Mouse (Mus musculus) adipocyte (in vitro differentiated cells): Measurements from ENCODE around the gene Lck.

Source experiments
- DNase-seq: peaks from one replicate; pipeline ENCODE4 v3.0.0-alpha.2; 2016; ENCODE audit warnings: low spot score

The Lck gene

GRCm38 (mm10) chr4:129584884-129585608, 11.6 kb upstream of the Lck start:
- peak; percentile 20 for DNase-seq

- no peak for DNase-seq
Measured at GRCm38 (mm10) chr4:129584370-129584769, 10.9 kb upstream of the Lck start.

DNA sequence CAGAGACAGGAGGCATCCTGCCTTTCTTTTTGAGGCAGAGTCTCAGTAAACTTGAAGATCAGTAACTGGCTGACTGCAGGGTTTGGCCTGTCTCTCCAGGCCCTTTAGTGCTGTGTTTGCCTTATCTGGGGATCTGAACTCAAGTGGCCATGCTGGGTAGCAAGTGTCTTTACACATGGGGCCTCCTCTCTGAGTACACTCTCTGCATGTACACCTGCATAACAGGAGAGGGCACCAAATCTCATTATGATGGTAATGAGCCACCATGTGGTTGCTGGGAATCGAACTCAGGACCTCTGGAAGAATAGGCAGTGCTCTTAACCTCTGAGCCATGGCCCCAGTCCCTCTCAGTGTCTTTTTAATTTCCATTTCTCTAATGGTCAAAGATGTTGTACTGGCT, 8.8 kb upstream of the Lck start:
- no peak for DNase-seq

DNA sequence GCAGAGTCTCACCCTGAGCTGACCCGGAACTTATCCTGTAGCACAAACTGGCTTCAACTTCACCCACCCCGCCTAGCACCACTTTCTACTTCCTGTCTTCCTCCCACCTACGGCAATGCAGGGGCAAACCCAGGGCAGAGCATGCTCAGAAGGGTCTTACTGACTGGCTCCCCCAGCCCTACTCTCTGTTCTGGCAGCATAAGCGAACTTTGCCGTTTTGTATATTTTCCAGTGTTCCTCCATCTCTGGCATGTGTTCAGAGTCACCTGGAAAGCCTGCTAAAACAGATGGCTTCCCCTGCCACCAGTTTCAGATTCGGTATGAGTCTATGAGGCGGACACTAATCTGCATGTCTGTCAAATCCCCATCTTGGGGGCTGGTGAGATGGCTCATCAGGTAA, 6.9 kb upstream of the Lck start:
- no peak for DNase-seq

DNA sequence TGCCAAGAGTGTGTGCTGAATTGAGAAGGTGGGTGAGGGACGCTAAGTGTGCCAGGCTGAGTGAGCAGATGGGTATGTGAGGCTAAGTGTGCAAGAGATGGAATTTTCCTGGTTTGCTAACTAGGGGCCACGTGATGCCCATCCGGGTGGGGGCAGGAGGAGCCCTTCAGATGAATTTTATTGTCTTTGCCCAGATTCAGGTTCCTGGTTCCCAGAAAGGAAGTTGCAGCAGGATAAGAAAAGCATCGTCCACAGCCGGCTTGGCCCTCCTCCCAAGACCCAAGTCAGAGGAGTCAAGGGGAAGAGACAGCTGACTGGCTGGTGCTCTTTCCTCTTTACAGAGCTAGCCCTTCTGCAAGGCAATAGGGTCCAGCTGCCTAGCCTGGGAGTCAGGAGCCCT, 5.0 kb upstream of the Lck start, which contains the start of gene Fam167b:
Gene Fam167b, minus strand, starts transcription at position 84 of the 400 bp plus-strand sequence.
- DNase-seq, result no peak

DNA sequence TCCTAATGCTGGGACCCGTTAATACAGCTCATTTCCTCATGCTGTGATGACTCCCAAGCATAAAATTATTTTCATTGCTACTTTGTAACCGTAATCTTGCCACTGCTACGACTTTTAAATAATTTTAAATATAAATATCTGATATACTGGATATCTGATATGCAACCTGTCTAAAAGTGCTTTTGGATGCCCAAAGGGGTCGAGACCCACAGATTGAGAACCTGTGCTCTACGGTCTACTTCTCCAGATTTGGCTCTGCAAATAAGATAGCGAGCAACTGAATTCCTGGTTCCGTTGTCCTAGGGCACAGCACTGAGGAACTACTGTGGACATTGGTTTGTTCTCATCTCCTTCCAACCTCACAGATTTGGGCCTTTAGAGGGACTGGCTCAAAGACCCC, 4.2 kb upstream of the Lck start:
- no peak for DNase-seq

- DNase-seq, result no peak
Measured at GRCm38 (mm10) chr4:129576863-129577491, 3.5 kb upstream of the Lck start.

DNA sequence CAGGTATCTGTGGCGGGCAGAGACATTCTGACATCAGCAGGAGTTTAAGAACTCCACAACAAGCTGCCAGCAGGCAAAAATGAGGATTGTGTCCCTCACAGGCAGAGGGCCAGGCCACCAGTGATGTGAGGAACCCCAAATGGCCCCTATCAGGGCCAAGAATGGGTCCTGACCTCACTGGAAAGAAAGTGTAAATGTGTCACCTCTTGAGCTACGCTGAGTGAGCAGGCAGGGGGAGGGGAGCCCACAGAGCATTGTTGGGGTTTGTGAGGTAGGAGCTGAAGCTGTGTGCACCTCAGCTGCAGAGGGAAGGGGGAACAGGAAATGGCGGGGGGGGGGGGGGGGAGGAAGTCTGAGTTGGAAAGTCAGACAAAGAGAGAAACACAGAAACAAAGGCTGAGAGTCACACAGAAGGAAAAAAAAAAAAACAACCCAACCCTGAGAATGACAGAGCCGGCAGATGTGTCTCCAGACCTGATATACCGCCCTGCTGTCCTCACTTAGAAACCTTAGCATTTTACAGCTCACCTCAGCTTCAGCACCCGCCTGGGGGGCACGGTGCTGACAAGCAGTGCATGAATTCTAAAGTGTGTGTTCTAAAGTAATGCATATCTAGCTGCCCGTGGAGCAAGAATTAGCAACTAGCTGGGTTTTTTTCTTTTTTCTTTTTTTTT, 1.9 kb upstream of the Lck start:
- DNase-seq, result no peak

GRCm38 (mm10) chr4:129573093-129573370, 409 bp downstream of the Lck start:
- no peak for DNase-seq

DNA sequence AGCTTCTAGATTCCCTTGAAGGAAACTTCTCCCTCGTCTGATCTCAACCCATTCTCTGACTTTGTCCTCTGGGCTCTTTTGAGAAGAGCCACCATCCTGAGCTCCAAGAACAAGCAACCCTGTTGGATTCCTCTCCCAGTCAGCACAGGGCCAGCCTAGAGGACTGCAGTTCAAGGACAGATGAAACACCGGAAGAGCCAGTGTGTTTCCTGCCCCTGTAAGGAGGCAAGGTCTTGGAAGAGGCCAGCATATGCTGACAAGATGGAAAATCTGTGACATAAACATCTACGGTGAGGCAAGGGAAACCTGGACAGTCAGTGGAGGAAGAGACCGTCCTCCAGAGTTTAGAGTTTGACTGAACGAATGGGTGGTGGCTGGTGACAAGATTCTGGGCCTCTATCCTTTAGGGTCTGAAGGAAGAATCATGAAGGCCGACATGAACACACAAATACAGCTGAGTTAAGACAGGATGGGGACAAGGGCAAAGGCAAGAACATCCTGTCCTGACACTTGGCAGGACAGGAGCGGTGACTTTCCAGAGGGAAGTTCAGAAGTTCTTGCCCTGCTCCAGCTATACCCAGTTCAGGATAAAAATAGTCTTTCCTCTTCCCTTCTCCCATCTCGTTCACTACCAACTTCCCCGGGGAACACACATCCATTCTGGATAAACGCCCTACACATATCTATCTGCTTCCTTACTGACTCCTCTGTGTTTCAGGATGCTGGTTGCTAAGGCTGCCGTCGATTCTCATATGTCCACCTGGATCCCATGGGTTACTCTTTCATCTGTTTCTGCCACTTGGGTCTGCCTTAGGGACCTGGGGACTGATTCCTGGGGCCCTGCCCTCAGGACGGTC, 977 bp downstream of the Lck start:
- DNase-seq, result no peak

- DNase-seq, result no peak
Measured at GRCm38 (mm10) chr4:129571551-129572084, 1.8 kb downstream of the Lck start.

- no peak for DNase-seq
Measured at GRCm38 (mm10) chr4:129570028-129570427, 3.4 kb downstream of the Lck start.

DNA sequence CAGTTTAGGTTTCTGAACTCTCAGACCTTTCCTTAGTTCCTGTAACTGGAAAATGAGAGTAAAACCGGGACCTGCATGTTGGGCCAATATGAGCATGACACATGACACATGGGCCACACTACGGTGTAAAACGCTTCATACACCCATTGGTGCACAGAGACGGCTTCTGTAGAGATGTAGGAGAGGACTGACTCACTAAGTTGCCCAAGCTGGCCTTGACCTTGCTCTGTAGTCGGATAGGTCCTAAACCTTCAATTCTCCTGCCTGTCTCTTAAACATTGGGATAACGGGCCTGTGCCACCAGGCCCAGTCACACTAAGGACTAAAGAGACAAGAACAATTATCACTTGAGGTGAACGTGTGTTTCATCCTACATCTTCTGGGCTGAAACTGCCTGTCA, 5.1 kb downstream of the Lck start:
- DNase-seq, result no peak

- no peak for DNase-seq
Measured at GRCm38 (mm10) chr4:129565139-129565538, 8.3 kb downstream of the Lck start.

- no peak for DNase-seq
Measured at GRCm38 (mm10) chr4:129563718-129564117, 9.7 kb downstream of the Lck start.

GRCm38 (mm10) chr4:129561184-129561583, 12.3 kb downstream of the Lck start:
- DNase-seq, result no peak

DNA sequence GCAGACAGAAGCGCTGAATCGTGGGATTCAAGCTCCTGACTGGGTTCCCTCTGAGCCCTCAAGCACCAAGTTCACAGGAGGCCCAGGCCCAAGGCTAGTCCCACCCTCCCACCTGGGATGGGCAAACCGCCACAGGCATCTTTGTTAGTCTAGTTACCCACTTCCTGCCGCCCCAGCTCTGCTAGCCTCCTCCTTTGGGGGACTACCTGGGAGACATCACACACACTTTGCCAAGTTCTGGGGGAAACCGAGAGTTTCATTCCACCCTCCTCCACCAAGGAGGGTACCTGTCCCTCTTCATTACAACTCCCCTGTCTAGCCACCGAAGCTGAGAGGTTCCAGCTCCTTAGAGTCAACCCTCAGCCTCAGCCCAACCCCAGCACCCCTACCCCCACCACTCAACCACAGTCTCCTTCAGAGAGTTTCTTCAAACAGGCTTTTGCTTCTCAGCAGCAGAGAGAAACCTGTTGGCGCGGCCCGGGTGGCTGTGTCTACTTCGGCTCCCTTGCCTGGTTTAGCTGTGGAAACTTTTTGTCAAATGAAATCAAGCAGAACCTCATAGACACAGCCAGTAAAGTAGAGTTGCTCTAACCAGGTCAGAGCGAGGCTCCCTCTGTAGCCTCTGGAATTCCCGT, 15.0 kb downstream of the Lck start:
- DNase-seq, result no peak

DNA sequence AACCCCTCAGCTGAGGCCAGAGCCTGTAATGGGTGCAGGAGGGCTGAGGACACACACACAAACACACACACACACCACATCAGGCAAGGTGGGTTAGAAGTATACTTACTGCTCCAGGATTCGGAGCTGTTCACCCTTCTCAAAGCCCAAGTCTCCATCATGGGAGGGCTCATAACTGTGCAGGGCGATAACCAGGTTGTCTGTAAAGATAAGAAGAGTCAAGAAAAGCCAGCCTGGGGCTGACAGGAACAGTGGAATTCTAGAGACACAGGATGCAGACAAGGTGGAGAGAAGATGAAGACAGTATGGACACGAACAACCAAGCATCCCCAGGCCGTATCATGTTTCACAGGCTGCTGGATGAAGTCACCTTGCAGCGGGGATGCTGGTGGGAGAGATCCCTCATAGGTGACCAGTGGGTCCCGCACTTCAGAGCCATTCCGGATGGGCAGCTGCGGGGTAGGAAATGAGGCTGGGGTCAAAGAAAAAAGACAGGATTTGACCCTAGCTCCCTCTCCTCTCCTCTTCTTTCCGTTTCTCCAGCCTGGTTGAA, 16.1 kb downstream of the Lck start:
- no peak for DNase-seq

DNA sequence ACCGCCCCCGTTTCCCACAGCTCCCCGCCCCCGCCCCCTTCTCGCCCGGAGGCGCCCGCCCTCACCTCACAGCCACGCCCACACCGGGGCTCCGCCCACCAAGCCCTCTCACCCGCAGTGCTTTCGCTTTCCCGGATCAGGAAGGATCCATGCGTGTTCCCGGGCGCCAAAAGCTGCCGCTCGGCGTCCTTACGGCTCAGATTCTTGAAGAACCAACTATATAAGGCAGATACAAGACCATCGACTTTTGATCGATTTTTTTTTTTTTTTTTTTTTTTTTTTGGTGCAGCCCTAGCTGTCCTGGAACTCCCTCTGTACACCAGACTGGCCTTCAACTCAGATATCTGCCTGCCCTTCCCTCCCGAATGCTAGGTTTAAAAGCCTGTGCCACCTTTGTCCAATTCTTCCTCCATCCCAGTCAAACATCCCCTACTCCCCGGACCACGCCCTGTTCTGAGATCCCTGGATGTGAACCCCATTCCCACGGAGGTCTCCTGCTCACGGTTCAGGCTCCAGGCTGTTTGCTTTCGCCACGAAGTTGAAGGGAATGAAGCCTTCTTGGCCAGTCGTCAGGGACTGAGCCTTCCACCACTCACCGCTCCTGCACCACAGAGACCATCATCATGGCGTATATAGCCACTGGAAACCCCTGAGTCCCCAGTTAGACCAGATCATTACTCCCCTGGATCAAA, 16.8 kb downstream of the Lck start:
- peak; percentile 78 for DNase-seq

DNA sequence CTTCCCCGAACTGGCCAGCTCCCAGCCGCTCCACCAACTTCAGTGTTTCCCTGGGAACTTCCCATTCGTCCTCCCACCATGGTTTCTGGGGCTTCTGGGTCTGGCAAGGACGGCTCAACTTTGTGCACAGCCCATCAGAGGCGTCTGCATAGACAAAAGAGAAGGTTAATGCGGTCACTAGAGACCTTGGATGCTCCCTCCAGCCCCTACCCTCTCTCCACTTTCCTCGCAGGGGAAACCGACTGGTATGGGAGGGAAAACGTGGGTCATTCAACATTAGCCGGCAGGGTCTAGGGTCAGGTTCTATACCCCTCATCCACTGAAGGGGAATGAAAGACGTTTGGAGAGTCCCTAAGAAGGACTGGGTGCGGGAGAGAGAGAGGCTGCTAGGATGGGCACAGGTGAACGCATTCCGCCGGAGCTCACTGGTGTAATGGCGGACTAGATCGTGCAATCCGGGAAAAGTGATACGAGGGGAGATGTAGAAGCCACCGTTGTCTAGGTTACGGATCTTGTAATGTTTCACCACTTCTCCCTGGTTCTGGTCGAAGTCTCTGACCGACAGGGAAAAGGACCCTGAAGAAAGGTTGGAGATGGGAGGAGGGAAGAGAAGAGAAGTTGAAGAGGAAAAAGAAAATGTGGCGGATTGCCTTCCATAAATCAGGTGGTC, 17.4 kb downstream of the Lck start:
- no peak for DNase-seq
